Mouse (Mus musculus) CD8-positive naive resting alpha-beta T cell, adult 2 months (primary cell): ENCODE data around the gene Gm7029.
"Not testable (repeated sequence)": the region's sequence is repeated elsewhere in the genome, so short reads cannot be mapped to it uniquely, and the experiment has no call there.

Experiments
- DNase-seq, 2 experiments: peaks; one replicate each; pipeline ENCODE4 v3.0.0; 2022; ENCODE audit warnings: low read depth in 2 of 2, low spot score in 2 of 2

Gm7029 gene

GRCm38 (mm10) chr17:33873537-33873936, at the start of gene Gm7029:
Gene Gm7029, plus strand, starts transcription at chr17:33873837.
- not testable (repeated sequence) for DNase-seq

GRCm38 (mm10) chr17:33824084-33824996, 49.3 kb upstream of the Gm7029 start, which contains the start of the genes Rps28 and Ndufa7:
Gene Rps28, minus strand, starts transcription at chr17:33824562.
Gene Ndufa7, plus strand, starts transcription at chr17:33824572.
- peak; percentile 99 to 100 for DNase-seq

- DNase-seq, result not testable (repeated sequence)
Observed at GRCm38 (mm10) chr17:33824997-33825330, 48.7 kb upstream of the Gm7029 start.

GRCm38 (mm10) chr17:33825462-33825861, 48.2 kb upstream of the Gm7029 start:
- DNase-seq, result no peak

- peak; percentile 61 to 69 for DNase-seq
Observed at GRCm38 (mm10) chr17:33826850-33827249, 46.8 kb upstream of the Gm7029 start.

GRCm38 (mm10) chr17:33828892-33829291, 44.7 kb upstream of the Gm7029 start:
- DNase-seq, result no peak

GRCm38 (mm10) chr17:33829561-33829960, 44.1 kb upstream of the Gm7029 start:
- no peak for DNase-seq

- DNase-seq, result peak; percentile 82 to 90
Observed at GRCm38 (mm10) chr17:33842966-33843795, 30.5 kb upstream of the Gm7029 start, which contains the start of gene Cd320. Gene Cd320, plus strand, starts transcription at chr17:33843091.

GRCm38 (mm10) chr17:33844196-33844595, 29.4 kb upstream of the Gm7029 start:
- no peak for DNase-seq

- no peak for DNase-seq
Observed at GRCm38 (mm10) chr17:33848139-33848538, 25.5 kb upstream of the Gm7029 start.

GRCm38 (mm10) chr17:33851331-33851730, 22.3 kb upstream of the Gm7029 start:
- DNase-seq, result no peak

GRCm38 (mm10) chr17:33857816-33858215, 15.8 kb upstream of the Gm7029 start:
- DNase-seq, result no peak

- DNase-seq, result peak; percentile 63 to 79
Observed at GRCm38 (mm10) chr17:33865330-33866030, 8.2 kb upstream of the Gm7029 start.

- no peak for DNase-seq
Observed at GRCm38 (mm10) chr17:33874411-33874810, 774 bp downstream of the Gm7029 start.

- not testable (repeated sequence) for DNase-seq
Observed at GRCm38 (mm10) chr17:33875797-33876196, 2.2 kb downstream of the Gm7029 start.

GRCm38 (mm10) chr17:33884320-33884719, 10.7 kb downstream of the Gm7029 start:
- not testable (repeated sequence) for DNase-seq

GRCm38 (mm10) chr17:33887802-33888201, 14.2 kb downstream of the Gm7029 start:
- not testable (repeated sequence) for DNase-seq

GRCm38 (mm10) chr17:33888230-33888629, 14.6 kb downstream of the Gm7029 start:
- not testable (repeated sequence) for DNase-seq

- DNase-seq, result not testable (repeated sequence)
Observed at GRCm38 (mm10) chr17:33889941-33890532, 16.4 kb downstream of the Gm7029 start.

- DNase-seq, result peak; percentile 99 to 100
Observed at GRCm38 (mm10) chr17:33890533-33891059, 17.0 kb downstream of the Gm7029 start, which contains the start of gene Kifc1. Gene Kifc1, minus strand, starts transcription at chr17:33890661.
